Mouse (Mus musculus): ENCODE data around the gene Atg5. TPM values are rescaled to one million over a fixed set of nuclear protein-coding genes. Genes with fewer than 3 reads are reported as not detected.

Gene Atg5
- polyA plus RNA-seq, 1 experiment = 19.0 TPM

DNA sequence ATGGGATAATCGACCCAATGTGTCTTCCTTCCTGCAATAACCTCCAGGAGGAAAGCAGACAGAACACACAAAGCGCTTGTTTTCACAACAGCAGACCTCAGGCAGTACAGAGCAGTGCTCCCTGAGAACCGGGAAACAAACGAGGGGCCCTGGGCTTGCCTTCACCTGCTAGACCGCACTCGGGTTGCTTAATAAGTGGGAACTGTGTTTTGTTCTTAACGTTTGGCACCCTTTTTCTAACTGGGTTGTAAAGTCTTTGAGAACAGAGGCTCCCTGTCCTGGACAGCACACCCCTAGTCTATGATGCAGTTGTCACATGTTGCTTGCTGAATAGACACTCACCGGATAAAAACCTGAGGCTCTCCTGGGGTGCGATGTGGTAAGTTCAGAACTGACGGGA, 115.1 kb downstream of the Atg5 start:
- no peak for DNase-seq (ENCODE audit: extremely low spot score in 1 of 2, low spot score in 1 of 2)

DNA sequence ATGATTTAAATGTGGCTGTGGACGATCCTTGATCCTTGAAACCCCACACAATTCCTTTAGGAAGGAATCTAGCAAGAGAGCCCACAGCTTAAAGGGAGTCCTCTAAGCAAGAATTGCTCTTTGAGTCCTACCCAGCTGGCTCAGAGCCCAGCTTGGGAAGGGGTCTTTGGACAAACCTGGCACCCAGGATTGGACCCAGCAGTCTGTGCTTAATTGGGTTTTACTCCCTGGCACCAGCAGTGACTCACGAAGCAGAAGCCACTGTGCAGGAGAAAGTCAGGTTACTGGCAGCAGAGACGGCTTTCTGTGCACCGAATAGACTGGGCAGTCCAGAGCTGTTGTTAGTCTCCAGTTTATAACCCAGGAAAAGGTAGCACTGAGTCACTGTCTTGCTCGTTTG, 117.1 kb downstream of the Atg5 start:
- no peak for DNase-seq (ENCODE audit: extremely low spot score in 1 of 2, low spot score in 1 of 2)

- DNase-seq (ENCODE audit: extremely low spot score in 1 of 2, low spot score in 1 of 2) = no peak
These were observed 120.6 kb downstream of the Atg5 start for GRCm38 (mm10) chr10:44388706-44389233.

DNA sequence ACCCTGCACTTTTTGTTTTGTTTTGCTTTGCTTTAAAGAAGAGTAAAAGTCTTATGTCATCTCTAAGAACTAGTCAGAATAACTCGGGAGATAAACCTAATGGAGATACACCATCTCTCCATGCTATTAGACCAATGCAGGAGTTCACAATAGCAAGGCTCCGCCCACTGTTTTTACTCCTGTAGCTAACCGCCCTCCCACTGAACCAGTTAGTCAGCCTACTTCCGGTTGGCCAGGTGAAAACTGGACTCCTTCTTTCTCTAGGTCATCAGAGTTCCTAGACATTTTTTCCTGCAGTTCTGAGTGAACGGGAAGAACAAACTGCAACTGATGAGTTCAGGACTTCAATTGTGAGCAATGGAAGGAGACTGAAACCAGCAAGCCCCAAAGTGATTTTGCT, 122.1 kb downstream of the Atg5 start:
- DNase-seq (ENCODE audit: extremely low spot score in 1 of 2, low spot score in 1 of 2) = no peak

DNA sequence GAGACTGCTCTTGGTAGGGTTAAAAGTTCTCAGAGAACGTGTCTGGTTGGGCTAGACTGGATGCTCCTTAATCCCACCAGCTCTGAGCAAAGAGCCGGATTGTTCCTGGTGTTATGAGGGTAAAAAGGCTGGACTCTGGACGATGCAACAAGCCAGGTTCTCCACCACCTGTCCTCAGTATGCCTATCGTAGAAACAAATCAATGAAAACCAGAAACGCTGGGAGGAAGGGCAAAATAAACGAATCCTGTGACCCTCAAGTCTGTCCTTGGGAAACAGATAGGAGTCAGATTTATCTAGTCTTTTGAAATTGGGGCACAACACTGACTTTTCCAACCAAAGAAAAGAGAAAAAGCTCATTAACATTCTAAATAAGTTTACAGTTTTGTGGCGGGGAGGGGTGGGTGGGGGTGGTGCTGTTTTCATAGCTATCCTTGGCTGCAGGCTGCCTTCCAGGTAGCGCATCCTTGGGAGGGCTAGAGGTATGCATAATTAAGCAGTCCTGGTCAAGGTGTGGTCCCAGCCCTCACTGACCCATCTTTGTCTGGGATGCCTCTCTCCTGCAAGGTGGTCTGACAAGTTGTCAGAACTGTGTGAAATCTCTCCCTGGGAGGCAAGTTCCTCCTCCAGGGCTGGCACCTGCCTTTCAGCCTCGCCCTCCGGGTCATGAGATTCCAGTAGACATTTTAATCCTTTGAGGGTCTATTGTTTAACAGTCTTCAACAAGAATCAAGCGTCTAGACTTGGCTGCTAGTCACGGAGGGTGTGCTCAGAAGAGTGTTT, 123.5 kb downstream of the Atg5 start:
- DNase-seq (ENCODE audit: extremely low spot score in 1 of 2, low spot score in 1 of 2) = no peak

DNA sequence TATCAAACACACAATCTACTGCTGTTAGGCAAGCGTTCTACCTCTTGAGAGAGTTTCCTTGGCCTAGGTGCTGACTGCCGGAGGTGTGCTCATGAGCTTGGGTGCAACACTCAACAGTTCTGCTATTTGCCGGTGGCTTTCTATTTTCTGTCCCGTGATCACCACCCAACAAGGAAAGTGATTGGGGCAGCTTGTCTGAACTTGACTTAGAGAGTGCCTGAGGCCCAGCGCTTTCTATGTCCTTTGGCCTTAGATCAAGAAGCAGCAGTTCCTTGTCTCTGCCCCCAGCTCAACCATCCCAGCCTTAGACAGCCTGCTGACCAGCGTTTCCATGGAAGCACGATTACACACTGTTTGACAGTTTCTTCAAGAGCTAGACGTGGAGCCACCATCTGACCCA, 124.7 kb downstream of the Atg5 start:
- no peak for DNase-seq (ENCODE audit: extremely low spot score in 1 of 2, low spot score in 1 of 2)

DNA sequence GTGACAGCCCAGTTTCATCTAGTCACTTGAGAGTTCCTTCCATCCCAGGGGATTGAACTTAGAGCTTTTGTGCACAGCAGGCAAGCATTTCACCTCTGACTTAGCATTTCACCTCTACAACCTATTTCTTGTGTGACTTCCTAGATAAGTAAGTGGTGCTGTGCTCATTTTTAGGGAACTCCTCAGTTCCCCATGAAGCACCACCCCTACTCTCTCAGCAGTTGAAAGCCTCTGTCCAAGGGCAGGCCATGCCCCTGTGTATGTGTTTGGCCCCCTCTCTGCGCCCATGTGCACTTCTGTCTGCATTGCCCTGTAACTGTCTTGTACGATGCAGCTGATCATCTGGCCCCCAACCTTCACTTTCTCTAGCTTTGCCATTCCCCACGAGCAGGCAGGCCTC, 132.0 kb downstream of the Atg5 start:
- DNase-seq (ENCODE audit: extremely low spot score in 1 of 2, low spot score in 1 of 2) = no peak

DNA sequence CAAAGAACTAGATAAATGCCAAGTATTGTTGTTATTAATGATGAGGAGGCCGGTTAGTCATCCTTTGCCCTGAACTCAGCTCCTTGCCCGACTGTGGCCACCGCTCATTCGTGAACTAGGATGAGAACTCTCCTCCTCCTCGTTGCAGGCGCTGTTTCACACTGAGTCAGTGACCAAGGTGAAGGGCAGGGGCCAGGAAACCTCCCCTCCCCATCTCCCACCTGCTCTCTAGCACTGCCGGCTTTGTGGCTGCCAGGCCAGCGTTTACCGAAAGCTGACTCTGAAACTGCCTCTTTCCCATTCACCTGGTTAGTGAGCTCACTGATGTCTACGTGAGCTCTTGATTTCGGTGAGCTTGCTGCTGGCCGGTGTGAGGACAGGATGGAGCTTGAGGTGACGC, 132.4 kb downstream of the Atg5 start:
- no peak for DNase-seq (ENCODE audit: extremely low spot score in 1 of 2, low spot score in 1 of 2)

DNA sequence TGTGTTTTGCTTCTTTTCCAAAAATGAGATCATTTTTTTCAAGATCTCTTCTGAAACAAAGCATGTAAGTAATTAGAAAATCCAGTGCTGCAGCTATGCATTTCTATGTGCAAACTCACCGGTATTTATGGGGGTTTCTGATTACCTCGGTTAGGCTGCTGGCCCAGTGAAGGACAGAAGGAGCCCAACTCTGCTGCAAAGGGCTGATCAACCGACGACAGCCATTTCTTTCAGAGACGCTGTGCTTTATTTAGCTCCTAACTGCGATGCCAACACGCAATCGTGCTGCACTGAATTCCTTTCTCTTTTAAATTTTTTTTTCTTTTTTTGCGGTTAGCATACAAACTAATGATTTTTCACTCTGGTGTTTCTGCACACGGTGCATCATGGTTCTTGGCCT, 133.4 kb downstream of the Atg5 start:
- no peak for DNase-seq (ENCODE audit: extremely low spot score in 1 of 2, low spot score in 1 of 2)

- no peak for DNase-seq (ENCODE audit: extremely low spot score in 1 of 2, low spot score in 1 of 2)
These were observed 135.3 kb downstream of the Atg5 start for GRCm38 (mm10) chr10:44403415-44403814.

DNA sequence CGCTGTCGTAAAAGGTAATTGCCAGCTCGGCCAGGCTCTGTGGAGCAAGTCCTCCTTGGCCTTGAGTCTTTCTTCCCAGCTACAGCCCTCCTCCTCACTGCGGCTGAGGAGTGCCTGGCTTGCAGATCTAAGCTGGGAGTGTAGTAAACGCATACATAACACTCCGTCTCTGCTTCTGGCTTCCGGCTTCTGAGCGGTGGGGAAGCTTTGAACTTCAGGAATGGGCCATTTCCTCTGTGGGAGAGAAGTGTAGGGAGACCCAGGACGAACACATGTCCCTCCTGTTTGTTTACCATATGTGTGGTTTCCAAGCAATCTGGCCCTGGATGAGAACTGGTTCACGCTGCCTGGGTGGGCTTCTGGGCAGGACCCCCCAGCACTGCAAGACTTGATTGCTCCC, 140.9 kb downstream of the Atg5 start:
- DNase-seq (ENCODE audit: extremely low spot score in 1 of 2, low spot score in 1 of 2) = no peak

GRCm38 (mm10) chr10:44409958-44410357, 141.8 kb downstream of the Atg5 start:
- DNase-seq (ENCODE audit: extremely low spot score in 1 of 2, low spot score in 1 of 2) = no peak

Other genes starting within 250 kb of the Atg5 start
- 2.0 and 2.5 TPM in 2 replicates for gene Crybg1, start 119.5 kb upstream of the Atg5 start, polyA plus RNA-seq (2012; rRNA removed)

All from frontal cortex, adult 2 months (tissue).